Mouse (Mus musculus) G1E (cell line): ENCODE data around the gene Zfp750.

Experiments
- CTCF ChIP-seq: IDR thresholded peaks from 2 replicates; pipeline ENCODE4 v1.5.1; 2012; ENCODE audit warnings: low read depth, low read length, inconsistent platforms, mixed read lengths
- TAL1 ChIP-seq: conservative IDR thresholded peaks from 2 replicates; pipeline ENCODE4 v1.6.1; 2012; ENCODE audit warnings: low read depth, low read length, inconsistent platforms, mixed read lengths

GRCm38 (mm10) chr11:121501525-121501924, 17.6 kb downstream of the Zfp750 start:
- TF ChIP-seq TAL1: no peak
- TF ChIP-seq CTCF: no peak
